Mouse (Mus musculus) activated CD4-positive, CD25-positive, alpha-beta regulatory T cell, adult 4 months (primary cell): ENCODE measurements at regions not wholly inside any gene's neighbourhood (a gene's known extent, or its start where the extent isn't known, plus 50 kb on each side); places are given as distances from the start of the nearest gene placed in this dataset.

Experiments used
- ATAC-seq: one replicate; pipeline ENCODE4 v1.8.0; 2017

DNA sequence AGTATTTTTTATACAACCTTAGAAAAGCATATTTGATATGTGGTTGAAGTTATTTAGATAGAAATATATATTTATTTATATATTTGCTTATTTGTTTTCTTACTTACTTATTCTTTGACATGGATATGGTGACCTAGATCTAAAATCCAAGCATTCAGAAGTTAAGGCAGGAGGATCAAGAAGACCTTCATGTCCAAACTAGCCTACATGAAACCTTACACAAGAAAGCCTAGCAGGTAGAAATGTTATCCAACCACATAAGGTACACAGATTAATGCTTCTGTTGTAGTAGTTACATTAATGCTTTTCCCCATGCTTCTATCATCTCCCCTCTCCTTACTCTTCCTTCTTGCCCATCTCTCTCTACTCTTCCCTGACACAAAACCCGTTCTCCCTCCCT, 93.2 kb upstream of the Cpeb2 start:
- no peak for ATAC-seq

DNA sequence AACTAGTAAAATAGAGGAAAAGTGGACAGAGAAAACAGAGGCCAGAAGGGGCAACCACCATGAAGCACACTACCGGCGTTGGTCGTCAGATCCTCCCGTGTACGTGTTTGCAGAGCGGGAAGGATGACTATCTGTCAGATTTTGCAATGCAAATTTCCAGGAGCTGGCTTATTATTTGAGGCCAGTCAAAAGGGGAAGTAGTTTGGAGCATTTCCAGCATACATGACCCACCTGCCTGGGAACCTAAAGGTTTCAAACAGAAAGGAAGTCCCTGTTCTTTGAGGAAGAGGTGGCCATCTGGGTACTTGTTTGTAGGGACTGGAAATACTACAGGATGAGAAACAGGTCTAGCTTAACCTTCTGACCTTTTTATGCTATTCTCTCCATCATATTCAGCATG, 87.0 kb upstream of the Cpeb2 start:
- no peak for ATAC-seq

DNA sequence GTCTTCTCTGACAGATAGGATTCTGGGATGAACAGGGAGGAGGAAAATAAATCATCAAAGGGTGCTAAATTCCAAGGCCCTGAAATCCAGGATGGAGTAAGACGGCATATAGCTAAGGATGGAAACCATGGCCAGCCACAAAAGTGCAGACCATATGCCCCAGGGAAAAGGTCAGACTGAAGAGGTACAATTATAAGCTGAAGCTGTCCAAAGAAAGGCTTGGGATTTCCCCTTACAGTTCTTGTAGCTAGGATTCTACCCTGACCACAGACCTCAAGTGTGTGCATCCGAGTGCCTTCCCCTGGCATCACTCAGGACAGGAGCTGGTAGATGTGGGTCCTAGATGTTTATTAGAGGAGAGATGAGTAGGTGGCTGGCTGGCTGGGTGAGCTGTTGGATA, 86.0 kb upstream of the Cpeb2 start:
- ATAC-seq = no peak

DNA sequence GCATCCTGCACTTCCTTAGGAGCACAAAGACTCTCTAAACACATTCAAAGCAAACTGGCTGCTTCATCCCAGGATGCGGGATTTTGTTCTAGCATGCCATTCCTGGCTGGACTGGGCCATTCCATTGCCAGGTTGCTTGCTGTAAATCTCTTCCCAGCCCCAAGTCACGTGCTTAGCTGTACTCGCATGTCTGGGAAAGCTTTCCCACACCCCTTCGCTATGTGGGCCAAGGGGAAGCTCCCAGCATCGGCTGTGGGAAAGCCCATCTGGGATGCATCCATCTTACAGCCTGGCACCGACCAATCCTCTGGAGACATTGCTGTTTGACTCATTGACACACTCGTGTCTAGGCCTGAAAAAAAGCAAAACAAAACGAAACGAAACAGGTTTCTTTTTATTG, 84.5 kb upstream of the Cpeb2 start:
- no peak for ATAC-seq

DNA sequence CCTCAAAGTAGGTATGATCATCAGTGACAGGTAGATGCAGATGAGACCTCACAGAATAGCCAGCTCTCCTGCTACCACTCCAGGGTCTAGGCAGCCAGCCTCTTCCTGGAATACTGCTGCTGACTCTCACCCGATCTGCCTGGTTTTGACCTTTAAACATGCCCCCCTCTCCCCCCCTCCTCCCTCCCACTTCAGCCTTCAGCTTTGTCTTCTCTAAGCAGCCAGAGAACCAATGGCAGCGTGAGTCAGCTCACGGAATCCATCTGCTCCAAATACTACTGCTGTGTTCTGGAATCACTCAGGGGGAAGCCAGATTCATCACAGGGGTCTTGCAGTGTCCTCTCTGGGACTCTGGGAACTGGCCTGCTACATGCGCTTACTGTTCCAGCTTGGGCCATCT, 83.4 kb upstream of the Cpeb2 start:
- ATAC-seq = no peak

DNA sequence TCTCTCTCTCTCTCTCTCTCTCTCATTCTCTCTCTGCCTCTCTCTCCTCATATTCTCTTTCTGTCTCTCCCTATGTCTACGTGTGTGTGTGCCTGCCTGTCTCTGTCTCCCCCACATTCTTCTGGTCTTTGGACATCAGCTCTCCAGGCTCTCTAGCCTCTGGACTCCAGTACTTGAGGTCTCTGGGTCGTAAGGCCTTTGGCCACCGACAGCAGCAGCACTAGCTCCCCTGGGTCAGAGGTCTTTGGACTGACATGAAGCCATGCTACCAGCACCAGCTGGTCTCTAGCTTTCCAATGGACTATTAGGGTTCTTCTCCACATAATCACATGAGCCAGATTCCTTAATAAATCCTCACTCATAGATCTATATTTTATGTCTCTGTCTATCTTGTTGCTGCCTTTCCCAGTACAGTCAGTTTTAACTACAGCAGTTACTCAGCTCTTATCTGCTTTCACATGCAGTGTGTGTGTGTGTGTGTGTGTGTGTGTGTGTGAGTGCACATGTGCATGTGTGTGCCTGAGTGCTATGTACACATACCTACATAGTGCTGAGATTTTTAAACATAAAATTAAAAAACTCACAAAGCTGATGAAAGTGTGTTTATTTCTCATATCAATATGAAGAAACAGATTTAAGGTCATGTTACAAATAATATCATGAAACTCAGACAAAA, 81.7 kb upstream of the Cpeb2 start:
- ATAC-seq = no peak

DNA sequence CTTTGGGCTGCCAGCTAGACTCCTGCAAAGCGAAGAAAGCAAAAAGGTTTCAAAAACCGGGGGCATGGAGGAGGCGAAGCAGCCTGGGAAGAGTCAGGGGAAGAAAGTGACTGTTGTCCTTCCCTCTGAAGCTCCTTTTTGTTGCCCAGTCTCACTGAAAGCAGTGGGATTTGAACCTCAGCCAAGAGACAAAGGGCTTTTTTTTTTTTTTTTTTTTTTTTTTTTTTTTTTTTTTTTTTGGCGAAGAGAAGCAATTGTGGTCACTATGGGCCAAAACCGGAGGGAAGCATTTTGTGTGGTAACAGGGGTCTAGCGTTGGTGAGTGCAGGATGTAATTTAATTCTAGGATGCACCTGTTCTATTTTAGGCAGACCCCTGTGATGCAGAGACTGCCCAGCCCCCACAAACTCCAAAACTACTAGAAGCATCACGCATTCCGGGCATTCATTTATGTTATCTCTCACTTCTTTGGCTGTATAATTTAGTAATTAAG, 80.8 kb upstream of the Cpeb2 start:
- no peak for ATAC-seq

DNA sequence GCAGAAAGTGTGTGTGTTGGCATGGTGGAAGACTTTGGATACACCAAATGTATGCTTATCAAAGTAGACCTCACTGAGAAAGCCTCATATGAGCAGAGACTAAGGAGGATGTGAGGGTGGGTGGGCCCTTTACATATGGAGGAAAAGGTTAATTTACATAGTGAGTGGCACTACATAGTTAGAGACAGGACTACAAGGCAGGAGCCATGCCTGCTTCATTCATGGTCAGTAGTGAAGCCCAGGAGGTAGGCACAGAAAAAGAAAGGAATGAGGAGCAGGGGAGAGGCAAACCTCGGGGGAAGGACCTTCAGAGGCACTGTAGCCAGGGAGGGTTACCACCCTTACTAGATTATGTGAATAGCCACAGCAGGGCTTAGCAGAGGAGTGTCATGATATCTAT, 80.1 kb upstream of the Cpeb2 start:
- no peak for ATAC-seq

DNA sequence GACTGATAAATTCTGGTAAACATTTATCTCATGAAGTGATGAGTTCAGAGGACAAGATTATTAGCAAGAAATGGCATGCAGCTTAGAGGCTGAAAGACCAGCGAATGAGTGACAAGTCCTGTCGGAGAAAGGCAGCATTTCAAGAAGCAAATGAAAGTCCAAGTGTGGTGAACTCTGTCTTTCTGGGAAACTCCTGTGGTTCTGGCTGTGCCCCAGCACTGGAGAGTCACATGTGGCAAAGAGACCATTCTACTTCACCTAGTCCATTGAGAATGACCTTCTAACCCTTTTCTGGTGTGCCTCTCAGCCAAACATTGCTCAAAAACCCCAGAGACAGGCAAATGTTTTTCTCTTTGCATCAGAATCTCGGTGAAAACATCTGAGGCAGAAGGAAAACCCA, 76.2 kb upstream of the Cpeb2 start:
- no peak for ATAC-seq

DNA sequence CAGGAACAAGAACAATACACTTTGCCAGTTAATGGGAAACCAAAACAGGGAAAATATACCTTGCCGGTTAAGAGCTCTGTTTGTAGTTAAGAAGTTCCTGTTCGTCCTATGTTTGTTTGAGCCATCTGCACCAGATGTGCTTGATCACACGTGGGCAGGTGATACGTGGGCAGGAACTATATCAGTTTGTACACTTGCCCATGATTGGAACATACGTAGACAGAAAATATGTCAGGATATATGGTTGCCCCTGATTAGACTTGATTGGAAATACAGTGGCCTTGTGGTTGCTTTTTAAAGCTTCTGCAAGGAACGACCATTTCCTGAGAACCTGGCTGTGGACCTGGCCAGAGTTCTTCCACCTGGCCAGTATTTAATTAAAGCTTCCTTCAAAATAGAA, 72.8 kb upstream of the Cpeb2 start:
- no peak for ATAC-seq

DNA sequence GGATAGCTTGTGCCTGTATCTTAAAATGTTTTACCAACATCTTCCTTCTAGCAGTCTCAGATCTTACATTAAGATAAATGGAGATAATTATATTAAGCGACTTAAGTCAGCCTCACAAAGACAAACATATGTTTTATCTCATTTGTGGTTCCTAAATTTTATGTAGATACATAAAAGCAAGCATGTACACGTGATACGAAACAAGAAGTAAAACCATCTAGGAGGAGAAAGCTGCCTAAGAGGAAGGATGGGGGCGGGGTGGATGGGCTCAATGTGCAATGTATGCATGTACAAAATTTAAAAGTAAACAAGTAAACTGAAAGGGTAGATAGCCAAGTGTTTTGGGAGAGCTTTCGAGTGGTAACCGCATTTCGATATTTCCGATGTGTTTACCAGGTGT, 51.5 kb upstream of the Cpeb2 start:
- ATAC-seq = no peak
